In genomic region chr17:12858072-12858471, GRCm38 (mm10) we compare ENCODE assay signal across 12 mouse cellular contexts. TPM values are rescaled to one million over a fixed set of nuclear protein-coding genes. Genes with fewer than 3 reads are reported as not detected.
DNase-seq lines count a peak whose midpoint lies in the region; ATAC-seq lines count a peak whose summit lies in the region.
"Had no signal": no experiment of that assay in that cellular context is flagged by ENCODE, and none has a peak within 500 bp of the region (broad histone marks: within the 10 kb centered on the region; RNA-seq: fewer than 3 reads in every experiment).

No protein-coding gene starts in this region.

- H3K9me3 ChIP-seq in midbrain, embryonic 14.5 days (ENCODE audit: control insufficient read depth, low read length) = no peaks in the 10 kb centered on the region
- H3K9me3 ChIP-seq in midbrain, embryonic 10.5 days (replicated peaks) = no peaks in the 10 kb centered on the region
- H3K9me3 ChIP-seq: forebrain, embryonic 12.5 days had no signal

- no peaks in the 10 kb centered on the region for H3K27me3 ChIP-seq in midbrain, embryonic 14.5 days (ENCODE audit: control insufficient read depth, insufficient read depth, low read length)
- H3K27me3 ChIP-seq in midbrain, embryonic 10.5 days (ENCODE audit: low read depth, poor library complexity, severe bottlenecking) = no peaks in the 10 kb centered on the region
- H3K27me3 ChIP-seq: forebrain, embryonic 12.5 days had no signal

- H3K4me1 ChIP-seq in midbrain, embryonic 14.5 days (ENCODE audit: control insufficient read depth, insufficient read depth, low read length) = no peaks in the 10 kb centered on the region
- H3K4me1 ChIP-seq in midbrain, embryonic 10.5 days = no peaks in the 10 kb centered on the region
- H3K4me1 ChIP-seq: forebrain, embryonic 12.5 days had no signal

- WGBS in midbrain, embryonic 14.5 days = 48% methylated on average over 4 of the region's 4 CpGs
- WGBS in midbrain, embryonic 10.5 days = 49% methylated on average over 4 of the region's 4 CpGs

- H3K9ac ChIP-seq in midbrain, embryonic 14.5 days (replicated peaks; ENCODE audit: low read length) = no peak overlapping the region
- H3K9ac ChIP-seq: forebrain, embryonic 12.5 days had no signal

- peak; percentile 16 for DNase-seq in heart, adult 8-10 months (ENCODE audit: low spot score)
- DNase-seq in heart, adult 9 months (ENCODE audit: low spot score in 2 of 2) = no peak
- peak; percentile 34 for DNase-seq in midbrain, embryonic 14.5 days
- no peak for DNase-seq in midbrain, embryonic 10.5 days (ENCODE audit: low spot score)
- peak; percentile 71 for DNase-seq in induced T-regulatory cell, adult 2 months (ENCODE audit: low read depth)
- peak; percentile 28 to 30 for DNase-seq in thymus, postnatal 36 days
- no peak for DNase-seq in gastrocnemius, postnatal 10 days
- no peak for DNase-seq in left cerebral cortex, adult 9 months (ENCODE audit: low spot score in 2 of 2)
- DNase-seq: cerebellum, adult 18-20 months; heart, postnatal 14 days had no signal

- H3K27ac ChIP-seq in midbrain, embryonic 14.5 days (replicated peaks; ENCODE audit: low read depth, low read length) = no peak overlapping the region
- no peak overlapping the region for H3K27ac ChIP-seq in midbrain, embryonic 10.5 days (replicated peaks)
- H3K27ac ChIP-seq: forebrain, embryonic 12.5 days had no signal

- no peaks in the 10 kb centered on the region for H3K36me3 ChIP-seq in midbrain, embryonic 14.5 days (ENCODE audit: control insufficient read depth, insufficient read depth, low read length)
- no peaks in the 10 kb centered on the region for H3K36me3 ChIP-seq in midbrain, embryonic 10.5 days
- H3K36me3 ChIP-seq: forebrain, embryonic 12.5 days had no signal

- no peak for ATAC-seq in midbrain, embryonic 14.5 days (ENCODE audit: low FRiP score, low TSS enrichment)

- no peak overlapping the region for H3K4me3 ChIP-seq in midbrain, embryonic 14.5 days (replicated peaks; ENCODE audit: low read depth, low read length)
- H3K4me3 ChIP-seq in midbrain, embryonic 10.5 days = no peak overlapping the region
- H3K4me3 ChIP-seq: forebrain, embryonic 12.5 days had no signal

- no peak overlapping the region for H3K4me2 ChIP-seq in midbrain, embryonic 14.5 days (ENCODE audit: low read length)
- H3K4me2 ChIP-seq: forebrain, embryonic 12.5 days had no signal

RNA-seq across cellular contexts. Expression of gene Mas1, which starts 9.9 kb away (rescaled TPM):
- 1 to 10 TPM in 2 of 4 experiments, under 1 TPM in 2; 0.31 to 1.3 (median 0.96) TPM for total RNA-seq in heart, adult 8-10 months (2022)
- polyA plus RNA-seq in midbrain, embryonic 14.5 days (2014; fragmentation: Nextera tagmentation; extraction: Ambion mirVana) = 0.12 TPM in 1 of 2 replicates, not detected in the other
- 0.24 and 0.27 TPM in 2 replicates for polyA plus RNA-seq in midbrain, embryonic 10.5 days (2016; fragmentation: Nextera tagmentation; extraction: Ambion mirVana)
- total RNA-seq in gastrocnemius, postnatal 10 days (2021) = under 1 TPM; 0.59 to 0.72 TPM
- polyA plus RNA-seq: spleen, adult 2 months had no signal

RNA-seq across cellular contexts. Expression of gene Mrgprh, which starts 17.8 kb away (rescaled TPM):
- total RNA-seq in heart, adult 8-10 months (2022) = 1 to 10 TPM; 5.0 to 7.4 (median 6.5) TPM
- not detected in 2 replicates for polyA plus RNA-seq in midbrain, embryonic 14.5 days (2014; fragmentation: Nextera tagmentation; extraction: Ambion mirVana)
- polyA plus RNA-seq in midbrain, embryonic 10.5 days (2016; fragmentation: Nextera tagmentation; extraction: Ambion mirVana) = not detected in 2 replicates
- 1 to 10 TPM; 1.8 to 2.3 TPM for total RNA-seq in gastrocnemius, postnatal 10 days (2021)
- polyA plus RNA-seq: forebrain, embryonic 12.5 days; spleen, adult 2 months had no signal

RNA-seq across cellular contexts. Expression of gene Pnldc1, which starts 52.0 kb away (rescaled TPM):
- under 1 TPM; 0.30 to 0.94 (median 0.54) TPM for total RNA-seq in heart, adult 8-10 months (2022)
- polyA plus RNA-seq in midbrain, embryonic 14.5 days (2014; fragmentation: Nextera tagmentation; extraction: Ambion mirVana) = 3.1 and 3.7 TPM in 2 replicates
- polyA plus RNA-seq in midbrain, embryonic 10.5 days (2016; fragmentation: Nextera tagmentation; extraction: Ambion mirVana) = 1.0 and 2.0 TPM in 2 replicates
- under 1 TPM; 0.20 to 0.26 TPM for total RNA-seq in gastrocnemius, postnatal 10 days (2021)

RNA-seq across cellular contexts. Expression of gene Tcp1, which starts 57.4 kb away (rescaled TPM):
- 100 to 1,000 TPM; 173 to 191 (median 185) TPM for total RNA-seq in heart, adult 8-10 months (2022)
- polyA plus RNA-seq in midbrain, embryonic 14.5 days (2014; fragmentation: Nextera tagmentation; extraction: Ambion mirVana) = 356 and 462 TPM in 2 replicates
- polyA plus RNA-seq in midbrain, embryonic 10.5 days (2016; fragmentation: Nextera tagmentation; extraction: Ambion mirVana) = 468 and 517 TPM in 2 replicates
- 100 to 1,000 TPM; 238 to 250 TPM for total RNA-seq in gastrocnemius, postnatal 10 days (2021)

RNA-seq across cellular contexts. Expression of gene Mrpl18, which starts 58.1 kb away (rescaled TPM):
- 100 to 1,000 TPM; 161 to 175 (median 169) TPM for total RNA-seq in heart, adult 8-10 months (2022)
- polyA plus RNA-seq in midbrain, embryonic 14.5 days (2014; fragmentation: Nextera tagmentation; extraction: Ambion mirVana) = 117 and 127 TPM in 2 replicates
- 185 and 193 TPM in 2 replicates for polyA plus RNA-seq in midbrain, embryonic 10.5 days (2016; fragmentation: Nextera tagmentation; extraction: Ambion mirVana)
- total RNA-seq in gastrocnemius, postnatal 10 days (2021) = 10 to 100 TPM; 81.3 to 85.7 TPM

Comparison
In these comparisons a context has a peak if more than half of its experiments do, and no peak if none do; other contexts are left out.
1. DNase-seq: peak in heart, adult 8-10 months (single experiment), midbrain, embryonic 14.5 days (single experiment), induced T-regulatory cell, adult 2 months (single experiment) and thymus, postnatal 36 days (2 of 2); none in heart, adult 9 months (0 of 2), midbrain, embryonic 10.5 days (single experiment), gastrocnemius, postnatal 10 days (single experiment) and left cerebral cortex, adult 9 months (0 of 2).